Mouse (Mus musculus) adrenal gland, postnatal 14 days (tissue): ENCODE measurements around the gene Grip1. TPM values are rescaled to one million over a fixed set of nuclear protein-coding genes. Genes with fewer than 3 reads are reported as not detected.

Source experiments
- DNase-seq: peaks from one replicate; pipeline ENCODE4 v3.0.0; 2021; ENCODE audit warnings: mixed read lengths
- total RNA-seq: library from RNA; stranded (reverse); gene quantifications from 2 replicates; pipeline ENCODE4 v1.2.3, GENCODE M21; 2021

The Grip1 gene
- total RNA-seq, 1 experiment from 2014 or later, result 1.3 TPM

DNA sequence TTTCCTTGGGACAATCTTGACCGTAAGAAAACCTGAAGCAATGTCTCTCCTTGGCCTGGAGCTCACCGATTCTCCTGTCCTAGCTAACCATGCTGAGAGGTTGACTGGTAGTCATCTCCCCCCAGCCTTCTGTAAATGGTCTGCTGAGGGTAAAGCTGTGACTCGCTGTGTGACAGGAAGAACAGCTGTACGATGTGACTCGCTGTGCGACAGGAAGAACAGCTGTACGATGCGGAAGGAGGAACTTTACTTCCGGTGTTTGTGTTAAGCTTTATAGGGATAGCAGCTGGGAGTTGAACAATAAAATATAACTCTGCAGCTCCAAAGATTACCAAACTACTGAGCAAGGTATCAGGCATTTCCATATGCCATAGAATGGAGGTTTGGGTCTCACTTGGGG lies 119.5 kb downstream of the Grip1 start:
- no peak for DNase-seq

DNA sequence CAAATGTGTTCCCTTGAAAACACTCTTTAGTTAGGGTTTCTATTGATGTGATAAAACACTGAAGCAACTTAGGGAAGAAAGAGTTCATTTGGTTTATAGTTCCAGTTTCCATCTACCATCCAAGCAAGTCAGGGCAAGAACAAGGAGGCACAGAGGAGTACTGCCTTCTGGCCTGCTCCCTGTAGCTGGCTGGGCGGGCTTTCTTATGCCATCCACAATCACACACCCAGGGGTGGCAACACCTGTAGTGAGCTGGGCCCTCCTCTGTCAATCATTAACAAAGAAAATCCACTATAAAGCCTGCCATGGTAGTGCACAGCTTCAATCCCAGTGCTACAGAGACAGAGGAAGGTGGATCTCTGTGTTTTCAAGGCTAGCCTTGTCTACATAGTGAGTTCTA lies 122.2 kb downstream of the Grip1 start:
- DNase-seq, result no peak

DNA sequence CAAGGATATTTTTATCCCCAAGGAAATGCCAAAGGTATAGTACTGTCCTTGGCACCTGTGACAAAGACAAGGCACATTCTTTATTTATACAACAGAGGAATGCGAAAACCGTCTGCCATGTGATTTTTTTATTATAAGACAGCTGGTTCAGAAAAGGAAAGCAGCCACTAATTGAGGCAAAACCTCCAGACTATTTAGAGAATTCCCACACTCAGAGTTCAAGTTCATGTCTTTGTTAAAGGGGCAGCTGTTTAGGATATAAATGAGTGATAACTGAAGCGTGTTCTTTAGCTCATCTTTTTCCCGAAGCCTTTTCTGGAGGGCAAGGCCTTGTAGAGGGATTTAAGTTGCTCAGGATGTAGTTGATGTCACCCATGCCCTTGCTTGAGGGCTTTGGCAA lies 126.4 kb downstream of the Grip1 start:
- DNase-seq, result no peak

- no peak for DNase-seq
Measured at GRCm38 (mm10) chr10:119584666-119585065, 131.0 kb downstream of the Grip1 start.

DNA sequence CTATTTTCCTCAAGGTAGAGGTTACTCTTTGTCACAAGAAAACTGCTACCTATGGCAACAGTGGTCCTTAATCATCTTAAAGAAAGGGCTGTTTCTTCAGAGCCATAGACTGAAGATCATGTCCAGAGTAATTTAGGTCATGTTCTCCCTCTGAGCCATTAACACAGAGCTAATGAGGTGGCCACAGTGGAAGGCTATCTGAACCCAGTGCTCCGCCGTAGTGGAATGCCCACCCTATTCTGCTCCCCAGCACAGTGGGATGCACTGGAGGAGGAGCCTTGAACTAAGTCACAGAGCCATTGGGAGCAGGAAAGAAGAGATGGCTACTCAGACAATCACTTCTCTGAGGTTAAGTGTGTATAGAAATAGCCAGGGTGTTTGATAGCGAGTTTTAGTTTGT lies 133.3 kb downstream of the Grip1 start:
- DNase-seq, result no peak

DNA sequence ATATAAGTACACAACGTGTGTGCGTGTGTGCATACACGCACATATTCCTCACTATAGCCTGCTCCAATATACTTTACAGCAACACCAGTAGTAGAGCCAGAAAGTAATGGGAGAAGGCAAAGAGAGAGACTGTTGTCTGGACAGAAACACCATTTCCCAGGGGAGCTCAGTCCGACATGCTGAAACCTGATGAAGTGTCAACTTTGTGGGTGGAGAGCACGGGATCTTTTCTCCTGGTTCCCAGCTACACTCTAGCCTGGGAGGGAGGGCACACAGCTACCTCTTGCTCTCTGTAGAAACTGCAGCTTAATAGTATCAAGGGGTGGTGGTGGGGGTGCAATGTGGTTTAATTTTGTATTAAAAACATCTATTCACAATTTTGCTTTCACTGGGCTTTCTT lies 143.2 kb downstream of the Grip1 start:
- no peak for DNase-seq

DNA sequence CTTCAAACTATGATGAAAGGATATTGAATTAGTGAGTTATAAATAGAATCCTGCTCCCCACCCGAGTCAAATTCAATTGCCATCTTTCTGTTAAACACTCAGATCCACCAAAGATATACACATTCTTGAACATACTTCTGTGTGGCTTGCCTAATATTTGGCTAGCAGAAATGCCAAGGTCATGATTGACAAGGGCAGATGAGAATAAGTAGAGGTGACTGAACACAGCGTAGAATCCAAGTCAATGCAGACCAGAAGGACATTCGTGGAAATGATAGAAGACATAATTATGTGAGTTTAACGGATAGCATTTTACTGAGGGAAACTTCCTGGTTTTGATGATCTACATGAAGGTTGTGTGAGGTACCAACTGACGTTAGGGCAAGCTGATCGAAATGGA lies 153.9 kb downstream of the Grip1 start:
- DNase-seq, result no peak

GRCm38 (mm10) chr10:119608998-119609397 lies 155.4 kb downstream of the Grip1 start:
- no peak for DNase-seq

DNA sequence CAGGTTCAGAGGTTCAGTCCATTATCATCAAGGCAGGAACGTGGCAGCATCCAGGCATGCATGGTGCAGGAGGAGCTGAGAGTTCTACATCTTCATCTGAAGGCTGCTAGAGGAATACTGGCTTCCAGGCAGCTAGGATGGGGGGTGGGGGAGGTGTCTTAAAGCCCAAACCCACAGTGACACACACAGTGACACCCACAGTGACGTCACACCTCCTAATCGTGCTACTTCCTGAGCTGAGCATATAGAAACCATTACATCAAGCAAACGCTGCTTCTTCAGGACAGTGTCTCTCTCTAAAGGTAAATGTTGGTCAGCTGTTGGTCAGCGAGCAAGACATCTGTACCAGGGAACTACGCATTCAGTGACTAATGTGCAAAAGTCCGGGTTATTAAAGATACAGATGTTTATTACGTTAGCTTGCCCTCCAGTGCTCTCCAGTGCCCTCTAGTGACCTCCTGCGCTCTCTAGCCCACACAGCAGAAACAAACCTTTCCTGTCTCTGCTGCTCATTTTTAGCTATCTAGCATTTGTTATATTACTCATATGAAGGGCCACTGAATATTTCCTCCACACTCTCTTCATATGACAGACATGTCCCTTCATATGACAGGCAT lies 156.8 kb downstream of the Grip1 start:
- DNase-seq, result peak; percentile 60

DNA sequence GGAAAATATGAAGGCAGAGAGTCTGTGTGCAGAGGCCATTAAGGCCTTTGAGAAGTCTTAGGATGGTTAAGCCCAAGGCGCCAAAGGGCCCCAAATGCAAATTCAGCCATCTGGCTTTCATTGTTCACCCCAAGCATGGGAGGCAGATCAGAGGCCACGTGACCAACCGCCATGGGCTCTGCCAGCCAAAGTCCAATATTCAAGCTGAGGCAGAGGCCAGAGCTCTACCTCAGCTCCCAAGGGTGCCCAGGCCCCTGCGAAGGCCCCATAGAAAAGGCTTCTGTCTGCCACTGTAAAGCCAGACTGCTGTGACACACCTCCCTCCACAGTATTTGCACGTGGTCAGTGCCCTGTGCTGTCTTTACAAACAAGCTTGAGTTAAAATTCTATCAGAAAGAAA lies 158.4 kb downstream of the Grip1 start:
- DNase-seq, result no peak

DNA sequence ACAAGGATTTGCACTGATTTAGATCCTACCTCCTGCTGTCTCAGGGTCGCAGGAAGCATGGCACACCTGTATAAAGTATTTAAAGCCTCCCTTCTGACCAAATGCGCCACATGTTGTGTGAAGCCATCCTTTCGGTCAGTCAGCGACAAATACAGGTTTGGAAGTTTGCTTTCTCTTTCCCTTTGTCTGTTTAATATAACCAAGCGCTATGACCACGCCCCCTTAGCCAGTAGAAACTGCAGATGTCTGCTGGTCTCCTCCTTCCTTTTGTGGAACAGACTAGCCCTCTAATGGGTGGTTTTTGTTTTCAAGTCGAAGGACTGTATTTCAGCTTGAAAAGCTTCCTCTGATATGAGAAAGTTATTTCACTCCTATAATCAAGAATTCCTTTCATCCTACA lies 161.1 kb downstream of the Grip1 start:
- peak; percentile 45 for DNase-seq

DNA sequence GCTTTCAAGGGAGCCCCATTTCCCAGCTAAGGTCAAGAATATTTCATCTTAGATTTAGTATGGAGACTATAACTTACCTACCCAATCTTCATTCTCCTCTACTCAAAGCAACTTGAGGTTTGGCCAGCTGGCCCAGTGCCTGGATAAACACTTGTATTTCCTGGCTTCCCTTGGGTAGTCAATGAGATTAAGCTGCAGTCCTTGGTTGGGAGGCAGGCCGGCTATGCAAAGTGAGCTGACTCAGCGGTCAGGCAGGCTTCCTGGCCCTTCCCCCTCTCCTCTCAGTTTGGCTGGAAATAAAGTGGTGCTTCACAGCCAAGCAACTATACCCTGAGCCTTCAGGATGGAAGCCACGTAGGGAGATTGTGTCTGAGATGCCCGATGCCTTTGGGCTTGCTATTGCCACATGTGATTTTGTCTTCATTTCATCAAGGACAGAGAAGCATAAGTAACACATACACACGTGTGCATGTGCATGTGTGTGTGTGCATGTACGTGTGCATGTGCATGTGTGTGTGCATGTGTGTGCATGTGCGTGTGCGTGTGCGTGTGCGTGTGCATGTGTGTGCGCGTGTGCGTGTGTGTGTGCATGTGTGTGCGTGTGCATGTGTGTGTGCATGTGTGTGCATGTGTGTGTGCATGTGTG lies 161.7 kb downstream of the Grip1 start:
- peak; percentile 93 for DNase-seq

DNA sequence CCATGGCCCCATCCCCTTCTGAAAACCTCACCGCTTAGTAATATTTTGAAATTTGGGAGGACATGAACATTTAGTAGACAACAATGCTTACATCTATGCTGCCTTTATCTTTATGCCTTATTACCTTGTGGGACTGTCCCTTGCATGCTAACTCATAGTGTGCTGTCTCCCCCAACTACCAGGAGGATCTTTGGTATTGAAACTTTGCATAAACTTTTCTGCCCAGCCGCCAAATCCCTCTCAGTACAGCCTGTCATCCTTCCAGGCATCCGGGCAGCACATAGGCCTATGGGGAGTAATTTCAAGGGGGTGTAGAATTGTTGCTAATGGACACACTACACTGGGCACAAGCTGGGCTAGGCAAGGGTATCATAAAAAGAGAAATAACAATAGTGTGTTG lies 162.4 kb downstream of the Grip1 start:
- no peak for DNase-seq

- no peak for DNase-seq
Measured at GRCm38 (mm10) chr10:119628656-119629055, 175.0 kb downstream of the Grip1 start.

DNA sequence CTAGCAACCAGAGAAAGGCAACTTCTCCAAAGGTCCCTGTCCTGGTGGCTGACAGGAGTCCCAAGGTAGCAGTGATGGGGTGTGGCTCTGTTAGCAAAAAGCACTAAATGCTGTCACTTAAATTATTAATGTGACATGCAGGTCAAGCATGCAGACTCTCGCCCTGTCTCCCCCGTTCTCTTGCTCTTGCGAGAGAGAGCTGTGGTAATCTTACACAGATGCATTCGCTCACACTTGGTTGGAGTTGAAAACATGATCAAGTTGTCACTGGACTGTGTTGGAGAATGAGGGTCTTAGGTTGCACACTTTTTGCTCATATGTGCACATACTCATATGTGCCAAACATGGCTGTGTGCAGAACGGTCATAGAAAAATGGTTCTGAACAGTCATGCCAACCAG lies 176.8 kb downstream of the Grip1 start:
- no peak for DNase-seq

GRCm38 (mm10) chr10:119631966-119632365 lies 178.3 kb downstream of the Grip1 start:
- DNase-seq, result no peak

GRCm38 (mm10) chr10:119634544-119634943 lies 180.9 kb downstream of the Grip1 start:
- no peak for DNase-seq

- peak; percentile 15 for DNase-seq
Measured at GRCm38 (mm10) chr10:119640534-119640933, 186.9 kb downstream of the Grip1 start.

- no peak for DNase-seq
Measured at GRCm38 (mm10) chr10:119641011-119641410, 187.4 kb downstream of the Grip1 start.

GRCm38 (mm10) chr10:119644289-119644688 lies 190.7 kb downstream of the Grip1 start:
- no peak for DNase-seq

GRCm38 (mm10) chr10:119646500-119647439 lies 193.1 kb downstream of the Grip1 start:
- peak; percentile 82 for DNase-seq

GRCm38 (mm10) chr10:119660677-119661353 lies 207.2 kb downstream of the Grip1 start:
- DNase-seq, result no peak

DNA sequence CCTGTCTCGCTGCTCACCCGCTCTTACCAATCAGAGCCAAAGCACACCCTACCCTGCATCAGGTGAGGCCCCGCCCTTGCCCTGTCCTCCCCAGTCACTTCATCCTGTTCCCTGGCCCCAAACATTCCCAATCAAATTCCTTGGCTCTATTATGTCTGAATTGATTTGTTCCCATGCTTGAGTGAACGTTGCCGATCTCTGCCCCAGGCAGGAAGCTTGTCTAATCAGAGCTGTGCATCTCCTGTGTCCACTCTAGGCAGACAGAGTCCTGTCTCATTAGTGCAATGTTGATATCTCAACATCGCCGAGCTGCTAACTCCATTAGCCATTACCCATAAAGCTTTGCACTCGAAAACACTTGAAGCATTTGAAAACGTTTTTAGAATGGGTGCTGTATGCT lies 210.0 kb downstream of the Grip1 start:
- DNase-seq, result no peak
